Mouse (Mus musculus): ENCODE measurements around the gene Gnb5.

DNA sequence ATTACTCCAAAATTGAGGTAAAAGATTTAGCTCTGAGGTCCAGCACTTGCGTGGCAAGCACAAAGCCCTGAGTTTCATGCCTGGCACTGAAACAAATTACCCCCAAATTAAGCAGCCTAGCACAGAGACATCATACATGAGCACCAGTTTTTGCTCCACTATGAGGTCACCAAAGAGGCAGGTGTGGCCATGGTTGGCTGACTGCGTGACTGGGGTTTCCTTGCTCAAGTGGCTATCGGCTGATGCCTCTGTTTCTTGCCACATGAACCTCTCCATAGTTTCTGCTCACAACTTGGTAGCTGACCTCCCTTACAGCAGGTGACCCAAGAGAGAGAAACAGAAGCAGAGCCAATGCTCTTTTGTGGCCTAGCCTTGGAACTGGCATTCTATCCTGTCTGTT is 22.0 kb downstream of the Gnb5 start:
- TF ChIP-seq CTCF (IDR thresholded peaks at IDR 0.05; ENCODE audit: borderline replicate concordance, insufficient read depth, low read length), result no peak
- no peak for TF ChIP-seq POLR2A (IDR thresholded peaks at IDR 0.05; ENCODE audit: low read depth, low read length)
